Mouse (Mus musculus) activated CD4-positive, CD25-positive, alpha-beta regulatory T cell, adult 4 months (primary cell): ENCODE results near the gene Zfp334. TPM values are rescaled to one million over a fixed set of nuclear protein-coding genes. Genes with fewer than 3 reads are reported as not detected.

Source experiments
- ATAC-seq: one replicate; pipeline ENCODE4 v1.8.0; 2017
- polyA plus RNA-seq, 2 experiments: library from polyadenylated mRNA; unstranded; fragments of 100-300 nt; shearing (Covaris generic); gene quantifications; one replicate each; pipeline ENCODE4 v1.2.1; 2017

Zfp334 gene
- under 1 TPM in 1 of 2 experiments, not detected in 1; 0.08 TPM for polyA plus RNA-seq

- ATAC-seq: no peak
Measured at GRCm38 (mm10) chr2:165387844-165388495, at the start of gene Zfp334. Gene Zfp334, minus strand, starts transcription at chr2:165388259.

GRCm38 (mm10) chr2:165428694-165429093, 40.6 kb upstream of the Zfp334 start:
- ATAC-seq: no peak

- ATAC-seq: no peak
Measured at GRCm38 (mm10) chr2:165420195-165420594, 32.1 kb upstream of the Zfp334 start.

GRCm38 (mm10) chr2:165419670-165420111, 31.6 kb upstream of the Zfp334 start:
- no peak for ATAC-seq

- ATAC-seq: no peak
Measured at GRCm38 (mm10) chr2:165418577-165418976, 30.5 kb upstream of the Zfp334 start.

GRCm38 (mm10) chr2:165417291-165417690, 29.2 kb upstream of the Zfp334 start:
- ATAC-seq: no peak

GRCm38 (mm10) chr2:165415795-165416194, 27.7 kb upstream of the Zfp334 start:
- no peak for ATAC-seq

GRCm38 (mm10) chr2:165415141-165415721, 27.2 kb upstream of the Zfp334 start:
- ATAC-seq: no peak

GRCm38 (mm10) chr2:165414321-165414720, 26.3 kb upstream of the Zfp334 start:
- no peak for ATAC-seq

GRCm38 (mm10) chr2:165413884-165414283, 25.8 kb upstream of the Zfp334 start:
- no peak for ATAC-seq

- ATAC-seq: no peak
Measured at GRCm38 (mm10) chr2:165407700-165408301, 19.7 kb upstream of the Zfp334 start.

- ATAC-seq: no peak
Measured at GRCm38 (mm10) chr2:165405351-165405750, 17.3 kb upstream of the Zfp334 start.

GRCm38 (mm10) chr2:165404951-165405350, 16.9 kb upstream of the Zfp334 start:
- ATAC-seq: no peak

- no peak for ATAC-seq
Measured at GRCm38 (mm10) chr2:165398164-165398785, 10.2 kb upstream of the Zfp334 start.

- no peak for ATAC-seq
Measured at GRCm38 (mm10) chr2:165397502-165398163, 9.6 kb upstream of the Zfp334 start.

- ATAC-seq: no peak
Measured at GRCm38 (mm10) chr2:165396831-165397501, 8.9 kb upstream of the Zfp334 start.

GRCm38 (mm10) chr2:165392156-165392555, 4.1 kb upstream of the Zfp334 start:
- ATAC-seq: no peak

- no peak for ATAC-seq
Measured at GRCm38 (mm10) chr2:165391561-165391960, 3.5 kb upstream of the Zfp334 start.

- no peak for ATAC-seq
Measured at GRCm38 (mm10) chr2:165389299-165389952, 1.4 kb upstream of the Zfp334 start.

GRCm38 (mm10) chr2:165387370-165387769, 689 bp downstream of the Zfp334 start:
- ATAC-seq: no peak

- ATAC-seq: no peak
Measured at GRCm38 (mm10) chr2:165380050-165380449, 8.0 kb downstream of the Zfp334 start.

GRCm38 (mm10) chr2:165376001-165376400, 12.1 kb downstream of the Zfp334 start:
- no peak for ATAC-seq
